In the genomic region with DNA sequence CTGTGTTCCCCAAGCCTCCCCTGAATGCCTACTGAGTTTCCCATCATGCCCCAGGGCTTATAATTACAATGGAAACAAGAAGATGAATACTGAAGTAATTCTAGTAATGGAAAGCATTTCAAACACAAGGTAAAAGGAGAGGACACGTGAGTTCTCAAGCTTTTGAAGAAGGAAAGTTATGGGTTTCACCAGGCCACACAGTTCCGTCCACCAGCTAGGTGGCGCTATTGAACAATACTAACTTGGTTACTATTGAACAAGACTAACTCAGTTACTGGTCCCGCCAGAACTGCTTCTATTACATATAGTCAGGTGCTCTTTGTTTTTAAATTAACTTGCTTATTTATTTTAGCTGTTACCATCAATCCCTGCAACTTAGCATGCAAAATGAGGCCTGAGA, we compare ENCODE assay signal across 9 mouse cellular contexts.
DNase-seq lines count a peak whose midpoint lies in the region; ATAC-seq and TF ChIP-seq lines count a peak whose summit lies in the region.
"Had no signal": no experiment of that assay in that cellular context is flagged by ENCODE, and none has a peak within 500 bp of the region (broad histone marks: within the 10 kb centered on the region; RNA-seq: fewer than 3 reads in every experiment).

No protein-coding gene starts in this region.

- peak; percentile 70 for DNase-seq in hindbrain, embryonic 11.5 days (ENCODE audit: low spot score)
- DNase-seq in MEL (ENCODE audit: low read depth, low spot score) = peak; percentile 66
- peak; percentile 68 to 69 for DNase-seq in cerebellum, adult 2 months
- peak; percentile 59 to 81 for DNase-seq in frontal cortex, postnatal 36 days (ENCODE audit: low spot score in 2 of 2)
- peak; percentile 49 for DNase-seq in layer of hippocampus, adult 9-11 months
- DNase-seq in midbrain, embryonic 14.5 days = peak; percentile 82
- peak; percentile 20 for DNase-seq in testis, postnatal 14 days (ENCODE audit: low spot score)

- no peaks in the 10 kb centered on the region for H3K4me1 ChIP-seq in hindbrain, embryonic 11.5 days (replicated peaks; ENCODE audit: control insufficient read depth, insufficient read depth, low read length)
- H3K4me1 ChIP-seq in hindbrain, embryonic 12.5 days = no peaks in the 10 kb centered on the region
- H3K4me1 ChIP-seq in MEL (ENCODE audit: control insufficient read depth in 1 of 2, insufficient read depth in 2 of 2, low read length in 2 of 2) = no peaks in the 10 kb centered on the region
- H3K4me1 ChIP-seq in cerebellum, adult 2 months (ENCODE audit: control insufficient read depth, insufficient read depth, low read length) = no peaks in the 10 kb centered on the region
- no peaks in the 10 kb centered on the region for H3K4me1 ChIP-seq in midbrain, embryonic 14.5 days (ENCODE audit: control insufficient read depth, insufficient read depth, low read length)
- H3K4me1 ChIP-seq: liver, embryonic 15.5 days had no signal

- no peaks in the 10 kb centered on the region for H3K27me3 ChIP-seq in hindbrain, embryonic 11.5 days (ENCODE audit: control insufficient read depth, insufficient read depth, low read length)
- H3K27me3 ChIP-seq in hindbrain, embryonic 12.5 days = no peaks in the 10 kb centered on the region
- H3K27me3 ChIP-seq in MEL (ENCODE audit: control insufficient read depth in 1 of 2, insufficient read depth in 2 of 2, low read length in 2 of 2) = no peaks in the 10 kb centered on the region
- no peaks in the 10 kb centered on the region for H3K27me3 ChIP-seq in cerebellum, adult 2 months (ENCODE audit: control insufficient read depth, insufficient read depth, low read length)
- H3K27me3 ChIP-seq in midbrain, embryonic 14.5 days (ENCODE audit: control insufficient read depth, insufficient read depth, low read length) = no peaks in the 10 kb centered on the region
- H3K27me3 ChIP-seq: liver, embryonic 15.5 days had no signal

- H3K9ac ChIP-seq in hindbrain, embryonic 11.5 days (ENCODE audit: low read depth, low read length) = no peak overlapping the region
- H3K9ac ChIP-seq in hindbrain, embryonic 12.5 days = no peak overlapping the region
- no peak overlapping the region for H3K9ac ChIP-seq in MEL (ENCODE audit: control insufficient read depth, low read depth, low read length, poor library complexity, severe bottlenecking)
- H3K9ac ChIP-seq in midbrain, embryonic 14.5 days (replicated peaks; ENCODE audit: low read length) = no peak overlapping the region
- H3K9ac ChIP-seq: liver, embryonic 15.5 days had no signal

- H3K4me2 ChIP-seq in hindbrain, embryonic 11.5 days (replicated peaks; ENCODE audit: low read depth, low read length) = no peak overlapping the region
- H3K4me2 ChIP-seq in hindbrain, embryonic 12.5 days (replicated peaks) = no peak overlapping the region
- H3K4me2 ChIP-seq in midbrain, embryonic 14.5 days (ENCODE audit: low read length) = no peak overlapping the region
- H3K4me2 ChIP-seq: liver, embryonic 15.5 days had no signal

- no peaks in the 10 kb centered on the region for H3K36me3 ChIP-seq in hindbrain, embryonic 11.5 days (ENCODE audit: control insufficient read depth, insufficient read depth, low read length)
- H3K36me3 ChIP-seq in hindbrain, embryonic 12.5 days = no peaks in the 10 kb centered on the region
- H3K36me3 ChIP-seq in MEL (ENCODE audit: control insufficient read depth in 1 of 2, insufficient read depth in 2 of 2, low read length in 2 of 2) = no peaks in the 10 kb centered on the region
- H3K36me3 ChIP-seq in midbrain, embryonic 14.5 days (ENCODE audit: control insufficient read depth, insufficient read depth, low read length) = no peaks in the 10 kb centered on the region
- H3K36me3 ChIP-seq: liver, embryonic 15.5 days had no signal

- peak; percentile 60 for TF ChIP-seq RAD21 in MEL (IDR thresholded peaks at IDR 0.05; ENCODE audit: low read depth, low read length)

- TF ChIP-seq EP300 in MEL (IDR thresholded peaks at IDR 0.05; ENCODE audit: low read depth in 1 of 2, low read length in 2 of 2) = no peak

- no peaks in the 10 kb centered on the region for H3K9me3 ChIP-seq in hindbrain, embryonic 11.5 days (ENCODE audit: control insufficient read depth, low read length)
- H3K9me3 ChIP-seq in hindbrain, embryonic 12.5 days (replicated peaks) = no peaks in the 10 kb centered on the region
- no peaks in the 10 kb centered on the region for H3K9me3 ChIP-seq in MEL (replicated peaks; ENCODE audit: insufficient read depth, low read length)
- no peaks in the 10 kb centered on the region for H3K9me3 ChIP-seq in midbrain, embryonic 14.5 days (ENCODE audit: control insufficient read depth, low read length)
- H3K9me3 ChIP-seq: liver, embryonic 15.5 days had no signal

- peak; percentile 59 to 71 (median 63) for TF ChIP-seq CTCF in MEL (IDR thresholded peaks at IDR 0.05 in 2 of 3, conservative IDR thresholded peaks at IDR 0.05 in 1 of 3; ENCODE audit: control insufficient read depth in 1 of 3, insufficient read depth in 1 of 3, low read depth in 2 of 3, low read length in 3 of 3, poor library complexity in 1 of 3, severe bottlenecking in 1 of 3)
- TF ChIP-seq CTCF in cerebellum, adult 2 months (IDR thresholded peaks at IDR 0.05; ENCODE audit: borderline replicate concordance, insufficient read depth, low read depth, low read length) = peak; percentile 70; the same call in 1 of the 2 replicates

- TF ChIP-seq POLR2A in MEL (IDR thresholded peaks at IDR 0.05; ENCODE audit: control insufficient read depth in 1 of 2, insufficient read depth in 1 of 2, low read depth in 1 of 2, low read length in 2 of 2, poor library complexity in 1 of 2) = no peak
- no peak for TF ChIP-seq POLR2A in cerebellum, adult 2 months (IDR thresholded peaks at IDR 0.05; ENCODE audit: borderline replicate concordance, insufficient read depth, low read length)

- 13% methylated on average over 4 of the region's 4 CpGs for WGBS in hindbrain, embryonic 11.5 days
- WGBS in hindbrain, embryonic 12.5 days = 17% methylated on average over 4 of the region's 4 CpGs
- 17% methylated on average over 4 of the region's 4 CpGs for WGBS in cerebellum, adult 2 months
- WGBS in midbrain, embryonic 14.5 days = 11% methylated on average over 4 of the region's 4 CpGs

- no peak overlapping the region for H3K4me3 ChIP-seq in hindbrain, embryonic 11.5 days (ENCODE audit: low read depth, low read length)
- H3K4me3 ChIP-seq in hindbrain, embryonic 12.5 days = no peak overlapping the region
- H3K4me3 ChIP-seq in MEL (ENCODE audit: control insufficient read depth in 1 of 2, insufficient read depth in 1 of 2, low read depth in 2 of 2, low read length in 2 of 2) = no peak overlapping the region
- H3K4me3 ChIP-seq in cerebellum, adult 2 months (replicated peaks; ENCODE audit: insufficient read depth, low read depth, low read length) = no peak overlapping the region
- no peak overlapping the region for H3K4me3 ChIP-seq in midbrain, embryonic 14.5 days (replicated peaks; ENCODE audit: low read depth, low read length)
- H3K4me3 ChIP-seq: liver, embryonic 15.5 days had no signal

- no peak for ATAC-seq in hindbrain, embryonic 11.5 days (ENCODE audit: low FRiP score)
- ATAC-seq in hindbrain, embryonic 12.5 days (ENCODE audit: low FRiP score) = no peak
- no peak for ATAC-seq in midbrain, embryonic 14.5 days (ENCODE audit: low FRiP score, low TSS enrichment)

- H3K27ac ChIP-seq in hindbrain, embryonic 11.5 days (ENCODE audit: low read depth, low read length) = no peak overlapping the region
- H3K27ac ChIP-seq in hindbrain, embryonic 12.5 days = no peak overlapping the region
- H3K27ac ChIP-seq in MEL (ENCODE audit: control insufficient read depth, low read depth, low read length) = no peak overlapping the region
- no peak overlapping the region for H3K27ac ChIP-seq in cerebellum, adult 2 months (ENCODE audit: insufficient read depth, low read length)
- H3K27ac ChIP-seq in midbrain, embryonic 14.5 days (replicated peaks; ENCODE audit: low read depth, low read length) = no peak overlapping the region
- H3K27ac ChIP-seq: liver, embryonic 15.5 days had no signal

- H3K79me2 ChIP-seq in MEL (ENCODE audit: control insufficient read depth, insufficient read depth, low read length, poor library complexity) = no peaks in the 10 kb centered on the region

TF ChIP-seq in MEL, 35 proteins besides CTCF, POLR2A, EP300 and RAD21:
- TF ChIP-seq TAL1 (IDR thresholded peaks at IDR 0.05; ENCODE audit: low read length) (no peak), MXI1 (IDR thresholded peaks at IDR 0.05; ENCODE audit: low read depth, low read length) (no peak), SMC3 (IDR thresholded peaks at IDR 0.05; ENCODE audit: low read depth, low read length) (peak; percentile 60), RCOR1 (IDR thresholded peaks at IDR 0.05; ENCODE audit: low read depth, low read length) (no peak)

Comparison
In these comparisons a context has a peak if more than half of its experiments do, and no peak if none do; other contexts are left out.
1. DNase-seq: peak in every context shown above with its lines; median percentile 82 in midbrain, embryonic 14.5 days; 70 in hindbrain, embryonic 11.5 days; 70 in frontal cortex, postnatal 36 days; 68 in cerebellum, adult 2 months; 66 in MEL; 49 in layer of hippocampus, adult 9-11 months; 20 in testis, postnatal 14 days.